Mouse (Mus musculus) stomach, embryonic 14.5 days (tissue): ENCODE results near the gene Wnk2. TPM values are rescaled to one million over a fixed set of nuclear protein-coding genes. Genes with fewer than 3 reads are reported as not detected.

ENCODE experiments used
- ATAC-seq: fragments of 200-750 bp; cut with Nextera tagmentation; 2 replicates; pipeline ENCODE4 v1.8.0; 2017; ENCODE audit warnings: low read depth, moderate TSS enrichment; ENCODE audit not compliant: insufficient number of reproducible peaks, insufficient read depth, low FRiP score
- H3K27ac ChIP-seq: fragments of 300-500 bp; sonication (generic); 2 replicates; pipeline ENCODE4 v1.5.1; 2014; ENCODE audit warnings: mild to moderate bottlenecking, low read length, moderate library complexity, mixed read lengths
- H3K27me3 ChIP-seq: fragments of 300-500 bp; sonication (generic); 2 replicates; pipeline ENCODE4 v1.6.1; 2014; ENCODE audit warnings: low read length, control low read depth, mixed read lengths; ENCODE audit not compliant: control insufficient read depth, insufficient read depth
- H3K36me3 ChIP-seq: fragments of 300-500 bp; sonication (generic); 2 replicates; pipeline ENCODE4 v1.6.1; 2014; ENCODE audit warnings: mild to moderate bottlenecking, control low read depth, low read length, moderate library complexity, mixed read lengths; ENCODE audit not compliant: control insufficient read depth, insufficient read depth
- H3K4me1 ChIP-seq: fragments of 300-500 bp; sonication (generic); 2 replicates; pipeline ENCODE4 v1.6.1; 2014; ENCODE audit warnings: low read length, control low read depth, mixed read lengths; ENCODE audit not compliant: control insufficient read depth, insufficient read depth
- H3K4me2 ChIP-seq: fragments of 300-500 bp; sonication (generic); replicated peaks from 2 replicates; pipeline ENCODE4 v1.6.1; 2014; ENCODE audit warnings: low read depth, low read length, control low read depth
- H3K4me3 ChIP-seq: fragments of 300-500 bp; sonication (generic); 2 replicates; pipeline ENCODE4 v1.5.1; 2014; ENCODE audit warnings: low read depth, low read length, control low read depth
- H3K9ac ChIP-seq: fragments of 300-500 bp; sonication (generic); replicated peaks from 2 replicates; pipeline ENCODE4 v1.6.1; 2014; ENCODE audit warnings: low read depth, mild to moderate bottlenecking, control low read depth, low read length, moderate library complexity, mixed read lengths
- H3K9me3 ChIP-seq: fragments of 300-500 bp; sonication (generic); 2 replicates; pipeline ENCODE4 v1.6.1; 2016; ENCODE audit warnings: low read depth, low read length, control low read depth; ENCODE audit not compliant: control insufficient read depth
- WGBS: fragments of 180-500 bp; shearing (Covaris S2); extraction: QIAGEN DNeasy Blood & Tissue Kit; methylation state at CpG from one replicate; pipeline ENCODE4 v1.1.7; 2014; 5-methylcytosine and 5-hydroxymethylcytosine counted together
- polyA plus RNA-seq: library from polyadenylated mRNA; unstranded; fragments of >200 nt; fragmentation: Nextera tagmentation; extraction: Ambion mirVana; gene quantifications from 2 replicates; pipeline ENCODE4 v1.2.1, GENCODE M21; 2014

Wnk2 gene
- polyA plus RNA-seq, 1 experiment from 2014 or later, result 4.4 TPM

DNA sequence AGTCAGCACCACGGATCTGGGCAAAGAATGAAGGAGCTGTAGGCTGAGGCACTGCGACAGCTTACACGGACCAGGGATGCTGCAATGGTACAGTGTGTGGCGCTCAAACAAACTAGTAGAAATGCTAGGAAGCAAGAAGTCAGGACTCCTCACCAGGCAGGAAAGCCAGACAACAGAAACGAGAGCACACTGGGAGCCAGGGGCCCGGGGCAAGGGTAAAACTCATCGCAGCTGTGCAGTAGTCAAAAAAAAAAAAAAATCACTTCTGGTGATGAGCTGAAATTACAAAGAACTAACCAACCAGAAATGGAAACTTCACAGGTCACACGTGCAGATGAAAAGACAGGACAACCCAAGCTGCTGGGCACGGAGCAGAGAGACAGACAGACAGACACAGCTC, 55.2 kb downstream of the Wnk2 start:
- no peak overlapping the region for H3K4me2 ChIP-seq
- no peak overlapping the region for H3K27ac ChIP-seq
- H3K9ac ChIP-seq, result no peak overlapping the region
- no peak overlapping the region for H3K4me3 ChIP-seq
- H3K36me3 ChIP-seq, result no peaks in the 10 kb centered on the region; the same call in 1 of the 2 replicates
- H3K9me3 ChIP-seq, result no peaks in the 10 kb centered on the region
- ATAC-seq, result no peak
- no peaks in the 10 kb centered on the region for H3K4me1 ChIP-seq
- 83% methylated on average over 9 of the region's 9 CpGs for WGBS
- H3K27me3 ChIP-seq, result no peaks in the 10 kb centered on the region

DNA sequence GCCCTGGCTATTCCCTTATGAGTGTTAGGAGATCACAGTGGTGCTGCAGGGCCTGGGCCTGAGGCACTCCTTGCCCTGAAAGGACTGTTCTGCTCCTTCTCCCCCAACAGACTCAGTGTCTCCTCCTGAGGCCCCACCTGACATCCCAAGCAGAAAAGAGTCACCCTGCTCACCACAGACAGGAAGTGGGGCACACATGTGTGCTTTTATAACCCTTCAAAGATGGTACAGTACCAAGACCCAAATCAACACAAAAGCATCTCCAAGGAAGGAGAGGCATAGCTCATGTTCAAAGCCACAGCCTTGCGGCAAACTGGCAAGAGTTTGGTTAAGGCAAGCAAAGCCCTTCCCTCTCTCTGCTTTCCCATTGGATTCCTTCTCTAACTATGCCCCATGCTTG, 57.6 kb downstream of the Wnk2 start:
- Histone ChIP-seq H3K27me3 (no peaks in the 10 kb centered on the region), H3K4me1 (no peaks in the 10 kb centered on the region), H3K9me3 (no peaks in the 10 kb centered on the region), H3K9ac (no peak overlapping the region), H3K36me3 (no peaks in the 10 kb centered on the region), H3K4me3 (no peak overlapping the region), H3K27ac (no peak overlapping the region), H3K4me2 (no peak overlapping the region)
- no peak for ATAC-seq
- 100% methylated on average over 1 of the region's 1 CpGs for WGBS

DNA sequence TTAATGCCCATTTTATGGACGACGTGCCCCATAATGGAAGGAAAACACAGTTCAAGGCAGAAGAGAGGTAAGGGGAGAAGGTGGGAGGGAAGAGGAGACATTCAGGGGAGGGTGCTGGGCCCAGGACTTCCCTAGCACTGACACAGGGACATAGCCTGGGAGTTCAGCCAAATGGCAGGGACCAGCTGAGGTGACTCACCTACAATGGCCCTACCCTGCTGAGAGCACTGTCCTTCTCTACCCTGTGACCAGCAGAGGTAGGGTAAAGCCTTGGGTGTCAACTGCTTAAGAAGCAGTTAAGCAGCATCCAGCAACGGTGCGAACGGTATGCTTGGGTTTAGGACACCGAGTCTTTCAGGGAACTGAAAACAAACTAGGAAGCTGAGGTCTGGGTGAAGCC, 58.9 kb downstream of the Wnk2 start:
- Histone ChIP-seq H3K4me1 (no peaks in the 10 kb centered on the region), H3K9me3 (no peaks in the 10 kb centered on the region), H3K4me3 (no peak overlapping the region), H3K4me2 (no peak overlapping the region), H3K27me3 (no peaks in the 10 kb centered on the region), H3K9ac (no peak overlapping the region), H3K36me3 (no peaks in the 10 kb centered on the region), H3K27ac (no peak overlapping the region)
- no peak for ATAC-seq
- 87% methylated on average over 6 of the region's 6 CpGs for WGBS

DNA sequence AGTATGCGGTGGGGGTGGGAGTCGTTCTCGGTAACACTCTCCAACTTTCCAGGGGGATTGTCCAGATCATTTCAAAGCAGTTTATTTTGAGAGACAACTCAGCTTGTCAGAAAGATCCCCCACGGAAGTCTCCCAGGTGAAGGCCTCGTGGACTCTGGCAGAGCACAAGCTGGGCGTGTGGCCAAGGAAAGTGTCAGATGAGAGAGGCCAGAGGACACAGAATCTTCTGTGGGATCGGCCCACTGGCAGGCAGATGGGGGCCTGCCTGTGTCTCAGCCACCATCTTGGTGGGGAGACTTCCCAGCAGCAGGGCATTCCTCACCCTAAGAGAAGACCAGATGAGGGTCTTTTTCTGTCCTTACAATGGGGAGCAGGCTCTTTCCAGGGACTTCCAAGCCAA, 60.4 kb downstream of the Wnk2 start:
- no peaks in the 10 kb centered on the region for H3K36me3 ChIP-seq

DNA sequence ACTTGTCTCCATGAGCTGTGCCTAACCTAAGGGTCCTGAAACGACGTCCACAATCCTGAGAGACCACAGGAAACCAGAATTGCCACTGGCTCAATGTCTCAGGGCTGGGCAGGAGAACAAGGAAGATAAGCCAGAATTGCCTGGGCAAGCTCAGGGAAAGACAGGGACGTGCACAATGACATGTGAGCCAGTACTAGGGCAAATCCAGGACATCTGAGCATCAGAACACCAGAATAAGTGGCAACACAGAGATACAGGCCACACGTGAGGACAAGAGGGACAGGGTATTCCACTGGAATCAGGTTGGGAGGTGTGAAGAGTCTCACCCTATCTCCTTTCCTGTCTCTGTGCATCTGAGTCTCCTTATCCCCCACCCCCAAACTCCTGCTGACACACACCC, 61.4 kb downstream of the Wnk2 start:
- ATAC-seq, result no peak
- WGBS, result 75% methylated on average over 4 of the region's 4 CpGs
- H3K4me1 ChIP-seq, result no peaks in the 10 kb centered on the region
- no peak overlapping the region for H3K4me3 ChIP-seq
- no peaks in the 10 kb centered on the region for H3K27me3 ChIP-seq
- H3K27ac ChIP-seq, result no peak overlapping the region
- H3K36me3 ChIP-seq, result no peaks in the 10 kb centered on the region
- H3K4me2 ChIP-seq, result no peak overlapping the region
- H3K9ac ChIP-seq, result no peak overlapping the region
- no peaks in the 10 kb centered on the region for H3K9me3 ChIP-seq

More for the DNA sequence above, 60.4 kb downstream of the Wnk2 start:
- Histone ChIP-seq H3K27ac (no peak overlapping the region), H3K4me3 (no peak overlapping the region), H3K4me2 (no peak overlapping the region), H3K4me1 (no peaks in the 10 kb centered on the region), H3K9ac (no peak overlapping the region), H3K9me3 (no peaks in the 10 kb centered on the region), H3K27me3 (no peaks in the 10 kb centered on the region)
- ATAC-seq, result no peak
- WGBS, result 42% methylated on average over 7 of the region's 7 CpGs

DNA sequence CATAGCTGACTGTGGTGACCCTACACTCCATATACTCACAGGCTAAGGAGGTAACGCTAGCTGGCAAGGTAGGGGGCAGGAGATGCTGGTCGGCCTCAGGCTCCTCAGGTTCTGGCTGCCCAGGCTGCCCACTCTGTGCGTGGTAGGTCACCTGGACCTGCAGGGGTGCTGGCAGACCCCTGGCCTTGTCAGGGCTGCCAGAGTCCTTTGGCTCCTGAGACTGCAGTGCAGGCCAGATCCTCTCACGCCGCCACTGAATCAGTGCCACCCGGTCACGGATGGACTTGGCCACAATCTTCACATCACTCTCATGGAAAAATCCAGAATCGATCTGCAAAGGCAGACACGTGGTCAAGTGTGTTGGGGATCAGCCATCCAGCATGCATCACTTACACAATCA, 62.6 kb downstream of the Wnk2 start:
- WGBS, result 95% methylated on average over 9 of the region's 9 CpGs
- no peak overlapping the region for H3K4me3 ChIP-seq
- no peaks in the 10 kb centered on the region for H3K27me3 ChIP-seq
- no peak overlapping the region for H3K4me2 ChIP-seq
- ATAC-seq, result no peak
- no peak overlapping the region for H3K27ac ChIP-seq
- H3K4me1 ChIP-seq, result no peaks in the 10 kb centered on the region
- H3K36me3 ChIP-seq, result no peaks in the 10 kb centered on the region
- no peaks in the 10 kb centered on the region for H3K9me3 ChIP-seq
- H3K9ac ChIP-seq, result no peak overlapping the region

DNA sequence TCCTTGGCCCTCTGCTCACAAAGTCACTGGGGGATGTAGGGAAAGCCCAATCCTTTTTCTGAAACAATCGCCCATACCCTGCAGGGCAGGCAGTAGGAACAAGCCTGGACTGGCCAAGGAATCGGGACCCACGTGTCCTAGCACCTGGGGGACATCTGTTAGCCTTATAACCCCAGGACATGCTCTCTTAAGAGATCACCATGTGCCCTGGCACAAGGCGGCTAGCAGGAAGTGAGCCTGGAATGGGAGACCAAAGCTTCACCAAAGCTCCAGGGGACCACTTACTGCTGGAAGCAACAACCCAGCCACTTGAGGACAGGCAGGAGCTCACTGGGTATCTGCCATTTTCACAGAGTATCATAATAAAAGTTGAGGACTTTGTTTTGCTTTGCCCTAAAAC, 63.0 kb downstream of the Wnk2 start:
- ATAC-seq, result no peak
- Histone ChIP-seq H3K36me3 (no peaks in the 10 kb centered on the region), H3K4me1 (no peaks in the 10 kb centered on the region), H3K27ac (no peak overlapping the region), H3K27me3 (no peaks in the 10 kb centered on the region), H3K4me2 (no peak overlapping the region), H3K9ac (no peak overlapping the region), H3K4me3 (no peak overlapping the region), H3K9me3 (no peaks in the 10 kb centered on the region)
- WGBS, result 79% methylated on average over 4 of the region's 4 CpGs

DNA sequence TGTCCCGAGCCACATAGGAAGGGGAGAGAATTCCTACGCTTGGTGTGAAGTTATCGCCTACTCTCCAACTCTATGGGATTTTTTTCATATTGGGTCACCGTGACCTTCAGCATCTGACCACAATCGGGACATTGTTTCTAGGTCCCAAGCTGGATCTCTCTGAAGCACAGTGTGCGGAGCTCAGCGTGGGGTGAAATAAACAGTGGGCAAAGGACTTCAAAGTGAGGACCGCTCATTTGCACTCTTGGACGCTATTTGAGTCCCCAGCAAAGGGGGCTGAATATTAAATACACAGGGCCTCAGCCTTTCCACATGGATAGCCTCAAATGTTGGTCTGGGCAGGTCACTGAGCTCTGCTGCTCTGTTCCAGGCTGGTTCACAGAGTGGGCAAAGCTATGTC, 63.9 kb downstream of the Wnk2 start:
- Histone ChIP-seq H3K27me3 (no peaks in the 10 kb centered on the region), H3K27ac (no peak overlapping the region), H3K36me3 (no peaks in the 10 kb centered on the region), H3K4me3 (no peak overlapping the region), H3K4me2 (no peak overlapping the region), H3K9ac (no peak overlapping the region), H3K9me3 (no peaks in the 10 kb centered on the region), H3K4me1 (no peaks in the 10 kb centered on the region)
- 83% methylated on average over 9 of the region's 9 CpGs for WGBS
- ATAC-seq, result no peak

DNA sequence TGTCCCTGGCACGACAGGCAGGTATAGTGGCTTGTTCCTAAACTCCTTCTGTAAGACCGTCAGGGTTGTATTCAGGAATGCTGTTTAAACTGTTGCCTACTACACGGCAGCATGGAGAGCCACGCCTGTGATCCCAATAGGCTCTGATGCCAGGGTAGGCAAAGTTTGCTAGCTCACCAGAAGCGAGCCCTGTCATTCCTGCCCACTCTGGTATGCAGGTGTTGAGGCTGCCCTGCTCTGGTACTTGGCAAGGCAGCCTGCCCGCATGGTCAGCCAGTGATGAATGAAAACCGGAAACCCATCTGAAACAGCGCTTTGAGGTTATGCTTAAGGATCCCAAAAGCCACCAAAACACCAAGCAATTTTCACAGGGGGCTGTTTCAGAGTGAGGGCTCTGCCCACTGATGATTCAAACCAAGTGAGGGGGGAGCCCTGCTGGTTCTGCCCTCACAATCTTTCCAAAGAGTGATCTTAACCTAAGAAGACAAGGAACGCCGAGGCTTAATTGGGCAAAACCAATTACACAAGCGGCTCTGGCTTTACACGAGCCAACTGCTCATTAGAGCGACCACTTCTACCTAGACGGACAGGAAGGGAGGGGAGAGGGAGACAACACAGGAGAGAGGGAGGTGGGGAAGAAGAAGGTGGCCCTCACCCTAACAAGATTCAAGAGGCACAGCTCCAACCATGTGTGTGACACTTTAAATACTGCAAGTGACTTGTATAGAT, 65.5 kb downstream of the Wnk2 start:
- no peaks in the 10 kb centered on the region for H3K9me3 ChIP-seq
- H3K27me3 ChIP-seq, result no peaks in the 10 kb centered on the region
- H3K36me3 ChIP-seq, result no peaks in the 10 kb centered on the region
- WGBS, result 85% methylated on average over 14 of the region's 14 CpGs
- no peak overlapping the region for H3K27ac ChIP-seq
- H3K9ac ChIP-seq, result no peak overlapping the region
- no peak overlapping the region for H3K4me3 ChIP-seq
- ATAC-seq, result no peak
- no peaks in the 10 kb centered on the region for H3K4me1 ChIP-seq
- no peak overlapping the region for H3K4me2 ChIP-seq
